Mouse (Mus musculus): ENCODE measurements around the gene Ddx31. TPM values are rescaled to one million over a fixed set of nuclear protein-coding genes. Genes with fewer than 3 reads are reported as not detected.

The Ddx31 gene
- polyA plus RNA-seq, 1 experiment from 2014 or later, result 16.2 TPM

DNA sequence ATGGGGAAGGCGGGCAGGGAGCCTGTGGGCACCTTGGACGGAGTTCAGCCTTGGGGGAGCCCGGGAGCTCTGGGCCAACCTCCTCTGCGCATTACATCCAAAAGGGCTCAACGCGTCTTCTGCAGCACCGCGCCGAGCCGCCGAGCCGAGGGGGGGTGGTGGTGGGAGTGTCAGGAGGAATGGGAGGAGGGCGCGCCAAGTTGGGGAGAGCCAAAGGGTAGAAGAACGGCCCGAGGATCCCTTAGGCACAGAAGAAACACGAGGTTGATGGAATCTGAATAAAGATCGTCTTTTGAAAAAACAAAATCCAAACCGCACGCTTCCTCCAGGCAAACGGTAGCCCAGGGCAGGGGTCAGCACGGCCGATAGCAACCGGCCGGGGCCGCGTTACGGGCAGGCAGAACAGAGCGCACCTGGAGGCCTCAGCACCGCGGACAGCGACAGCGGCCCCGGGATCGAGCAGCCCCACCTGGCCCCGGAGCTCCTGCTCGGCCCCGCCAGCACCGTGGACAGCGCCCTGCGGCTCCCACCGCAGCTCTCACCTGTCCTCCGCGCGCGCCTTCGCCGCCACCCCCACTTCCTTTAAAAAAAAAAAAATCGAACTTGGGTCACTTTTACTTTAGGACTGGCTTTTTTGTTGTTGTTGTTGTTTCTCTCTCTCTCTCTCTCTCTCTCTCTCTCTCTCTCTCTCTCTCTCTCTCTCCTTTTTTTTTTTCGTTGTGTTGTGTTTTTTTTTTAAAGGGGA is 75.7 kb downstream of the Ddx31 start:
- ATAC-seq (ENCODE audit: borderline replicate concordance, extremely low read depth, low FRiP score, low TSS enrichment), result peak; percentile 52
- Histone ChIP-seq H3K4me2 (peak overlapping the region; percentile 9; the same call in 1 of the 2 replicates), H3K27ac (no peak overlapping the region), H3K36me3 (no peaks in the 10 kb centered on the region), H3K27me3 (peaks cover 97% of the 10 kb centered on the region), H3K9ac (no peak overlapping the region), H3K9me3 (no peaks in the 10 kb centered on the region), H3K4me3 (no peak overlapping the region), H3K4me1 (peaks cover 6% of the 10 kb centered on the region; the same call in 1 of the 2 replicates)
- under 1% methylated on average over 49 of the region's 50 CpGs for WGBS

GRCm38 (mm10) chr2:28916513-28916865 is 76.3 kb downstream of the Ddx31 start, which contains the start of gene Barhl1:
TSS of gene Barhl1 (minus strand) at chr2:28916668.
- ATAC-seq (ENCODE audit: borderline replicate concordance, extremely low read depth, low FRiP score, low TSS enrichment), result no peak
- H3K27ac ChIP-seq, result no peak within 1 kb of the TSS
- H3K9ac ChIP-seq, result no peak within 1 kb of the TSS
- H3K9me3 ChIP-seq, result no peaks in the 10 kb centered on the region
- peaks cover 97% of the 10 kb centered on the region for H3K27me3 ChIP-seq
- 0 out of 2 replicates have a peak within 1 kb of the TSS, but pooled peaks have one; percentile 4 for H3K4me3 ChIP-seq
- 4% methylated on average over 18 of the region's 18 CpGs for WGBS
- H3K4me2 ChIP-seq, result peak within 1 kb of the TSS; percentile 31; the same call in 1 of the 2 replicates
- peaks cover 6% of the 10 kb centered on the region; the same call in 1 of the 2 replicates for H3K4me1 ChIP-seq
- H3K36me3 ChIP-seq, result no peaks in the 10 kb centered on the region

DNA sequence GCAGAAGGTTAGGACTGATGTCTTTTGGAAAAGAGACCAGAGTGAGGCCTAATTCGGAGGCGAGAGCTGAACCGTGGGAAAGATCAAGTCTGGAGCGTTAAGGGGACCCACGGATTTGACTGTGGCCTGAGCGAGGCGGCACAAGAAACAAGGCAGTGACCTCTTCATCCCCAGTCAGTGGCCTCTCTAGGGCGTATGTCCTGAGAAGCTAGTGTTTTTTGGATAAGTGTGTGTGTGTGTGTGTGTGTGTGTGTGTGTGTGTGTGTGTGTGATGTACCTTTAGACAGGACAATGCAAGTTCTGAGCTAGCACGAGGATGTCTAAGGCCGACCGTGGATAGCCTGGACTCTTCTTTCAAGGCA is 76.9 kb downstream of the Ddx31 start:
- H3K4me1 ChIP-seq, result peaks cover 6% of the 10 kb centered on the region; the same call in 1 of the 2 replicates
- H3K9me3 ChIP-seq, result no peaks in the 10 kb centered on the region
- H3K4me2 ChIP-seq, result peak overlapping the region; percentile 31; the same call in 1 of the 2 replicates
- ATAC-seq (ENCODE audit: borderline replicate concordance, extremely low read depth, low FRiP score, low TSS enrichment), result no peak
- H3K36me3 ChIP-seq, result no peaks in the 10 kb centered on the region
- no peak overlapping the region for H3K9ac ChIP-seq
- H3K27me3 ChIP-seq, result peaks cover 97% of the 10 kb centered on the region
- H3K4me3 ChIP-seq, result no peak overlapping the region
- WGBS, result 6% methylated on average over 11 of the region's 11 CpGs
- H3K27ac ChIP-seq, result no peak overlapping the region

DNA sequence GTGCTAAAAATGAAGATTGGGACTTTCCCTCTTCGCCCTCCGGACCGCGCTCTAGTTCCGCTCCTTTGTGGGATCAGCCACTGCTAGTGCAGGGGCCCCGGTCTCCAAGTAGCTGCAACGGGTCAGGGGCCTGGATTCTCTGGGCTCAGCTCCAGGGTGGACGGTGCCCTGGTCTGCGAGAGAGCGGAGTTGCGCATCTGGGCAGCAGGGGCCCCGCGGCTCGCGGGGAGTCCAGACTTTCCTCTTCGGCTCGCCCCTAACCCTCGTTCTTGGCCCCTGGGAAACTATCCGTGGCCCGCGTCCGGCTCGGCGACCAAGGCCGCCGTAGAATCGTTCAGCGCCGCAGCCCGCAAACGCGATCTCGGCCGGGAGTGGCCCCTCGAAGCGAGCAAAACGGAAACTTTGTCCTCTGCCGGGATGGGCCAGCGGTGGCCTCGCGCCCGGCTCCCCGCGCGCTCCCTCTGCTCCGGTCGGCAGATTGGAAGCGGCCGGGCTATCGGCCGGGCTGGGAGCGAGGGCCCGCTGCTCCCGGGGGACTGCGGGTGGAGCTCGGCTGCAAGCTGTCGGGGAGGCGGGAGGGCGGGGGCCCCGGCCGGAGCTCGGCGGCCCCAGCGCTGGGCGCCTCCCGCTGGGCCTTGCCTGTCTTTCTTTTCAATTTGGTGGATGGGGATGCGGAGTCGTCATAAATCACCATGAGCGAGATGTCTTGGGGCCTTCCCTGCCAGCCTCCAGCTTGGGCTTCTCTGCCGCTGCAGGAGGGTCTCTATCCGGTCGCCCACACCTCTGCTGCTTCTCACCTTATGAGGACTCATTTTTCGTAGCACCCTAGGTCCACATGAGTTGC is 77.5 kb downstream of the Ddx31 start:
- H3K36me3 ChIP-seq, result no peaks in the 10 kb centered on the region
- H3K4me1 ChIP-seq, result peaks cover 6% of the 10 kb centered on the region; the same call in 1 of the 2 replicates
- no peaks in the 10 kb centered on the region for H3K9me3 ChIP-seq
- H3K4me3 ChIP-seq, result peak overlapping the region; percentile 4; the same call in 1 of the 2 replicates
- no peak overlapping the region for H3K9ac ChIP-seq
- no peak for ATAC-seq (ENCODE audit: borderline replicate concordance, extremely low read depth, low FRiP score, low TSS enrichment)
- WGBS, result 2% methylated on average over 73 of the region's 73 CpGs
- peak overlapping the region; percentile 31 for H3K4me2 ChIP-seq
- H3K27me3 ChIP-seq, result peaks cover 97% of the 10 kb centered on the region
- no peak overlapping the region for H3K27ac ChIP-seq

GRCm38 (mm10) chr2:28919001-28919400 is 78.8 kb downstream of the Ddx31 start:
- WGBS, result 3% methylated on average over 4 of the region's 4 CpGs

GRCm38 (mm10) chr2:28923912-28924311 is 83.7 kb downstream of the Ddx31 start:
- H3K9me3 ChIP-seq, result no peaks in the 10 kb centered on the region
- 1% methylated on average over 4 of the region's 4 CpGs for WGBS
- H3K4me2 ChIP-seq, result no peak overlapping the region
- ATAC-seq (ENCODE audit: borderline replicate concordance, extremely low read depth, low FRiP score, low TSS enrichment), result no peak
- no peaks in the 10 kb centered on the region for H3K4me1 ChIP-seq
- no peaks in the 10 kb centered on the region for H3K36me3 ChIP-seq
- H3K9ac ChIP-seq, result no peak overlapping the region
- H3K27ac ChIP-seq, result no peak overlapping the region
- peaks cover 46% of the 10 kb centered on the region for H3K27me3 ChIP-seq
- H3K4me3 ChIP-seq, result no peak overlapping the region

More at GRCm38 (mm10) chr2:28919001-28919400, 78.8 kb downstream of the Ddx31 start:
- peaks cover 6% of the 10 kb centered on the region; the same call in 1 of the 2 replicates for H3K4me1 ChIP-seq
- no peak overlapping the region for H3K27ac ChIP-seq
- ATAC-seq (ENCODE audit: borderline replicate concordance, extremely low read depth, low FRiP score, low TSS enrichment), result no peak
- peaks cover 95% of the 10 kb centered on the region for H3K27me3 ChIP-seq
- H3K4me2 ChIP-seq, result no peak overlapping the region
- no peaks in the 10 kb centered on the region for H3K36me3 ChIP-seq
- H3K4me3 ChIP-seq, result no peak overlapping the region
- H3K9ac ChIP-seq, result no peak overlapping the region
- no peaks in the 10 kb centered on the region for H3K9me3 ChIP-seq

- H3K4me2 ChIP-seq, result no peak overlapping the region
- no peak overlapping the region for H3K27ac ChIP-seq
- no peak for ATAC-seq (ENCODE audit: borderline replicate concordance, extremely low read depth, low FRiP score, low TSS enrichment)
- 78% methylated on average over 3 of the region's 3 CpGs for WGBS
- no peaks in the 10 kb centered on the region; the same call in 1 of the 2 replicates for H3K27me3 ChIP-seq
- H3K9me3 ChIP-seq, result no peaks in the 10 kb centered on the region
- no peak overlapping the region for H3K4me3 ChIP-seq
- no peak overlapping the region for H3K9ac ChIP-seq
- H3K4me1 ChIP-seq, result no peaks in the 10 kb centered on the region
- no peaks in the 10 kb centered on the region for H3K36me3 ChIP-seq
Measured at GRCm38 (mm10) chr2:28930571-28930970, 90.4 kb downstream of the Ddx31 start.

DNA sequence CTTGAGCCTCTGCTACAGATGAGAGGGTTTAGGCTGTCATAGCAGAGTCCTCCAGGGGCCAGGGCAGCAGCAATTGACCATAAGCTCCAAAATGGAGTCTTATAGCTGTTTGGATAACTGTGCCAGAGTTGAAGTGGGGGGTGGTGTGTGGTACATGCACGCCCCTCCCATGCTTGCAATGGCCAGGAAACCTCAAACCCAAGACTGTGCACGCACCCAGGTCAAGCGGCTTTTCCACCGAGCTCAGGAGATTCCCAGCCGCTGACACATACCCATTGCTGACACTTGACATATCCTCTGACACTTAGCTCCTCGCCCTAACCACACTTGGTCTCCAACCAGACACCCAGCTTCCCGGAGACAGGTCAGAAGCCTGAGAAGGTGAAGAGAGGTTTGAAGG is 98.8 kb downstream of the Ddx31 start:
- ATAC-seq (ENCODE audit: borderline replicate concordance, extremely low read depth, low FRiP score, low TSS enrichment), result no peak
- Histone ChIP-seq H3K27me3 (no peaks in the 10 kb centered on the region; the same call in 1 of the 2 replicates), H3K27ac (no peak overlapping the region), H3K36me3 (no peaks in the 10 kb centered on the region), H3K4me2 (no peak overlapping the region), H3K9ac (no peak overlapping the region), H3K9me3 (no peaks in the 10 kb centered on the region), H3K4me1 (no peaks in the 10 kb centered on the region), H3K4me3 (no peak overlapping the region)
- 55% methylated on average over 7 of the region's 7 CpGs for WGBS

DNA sequence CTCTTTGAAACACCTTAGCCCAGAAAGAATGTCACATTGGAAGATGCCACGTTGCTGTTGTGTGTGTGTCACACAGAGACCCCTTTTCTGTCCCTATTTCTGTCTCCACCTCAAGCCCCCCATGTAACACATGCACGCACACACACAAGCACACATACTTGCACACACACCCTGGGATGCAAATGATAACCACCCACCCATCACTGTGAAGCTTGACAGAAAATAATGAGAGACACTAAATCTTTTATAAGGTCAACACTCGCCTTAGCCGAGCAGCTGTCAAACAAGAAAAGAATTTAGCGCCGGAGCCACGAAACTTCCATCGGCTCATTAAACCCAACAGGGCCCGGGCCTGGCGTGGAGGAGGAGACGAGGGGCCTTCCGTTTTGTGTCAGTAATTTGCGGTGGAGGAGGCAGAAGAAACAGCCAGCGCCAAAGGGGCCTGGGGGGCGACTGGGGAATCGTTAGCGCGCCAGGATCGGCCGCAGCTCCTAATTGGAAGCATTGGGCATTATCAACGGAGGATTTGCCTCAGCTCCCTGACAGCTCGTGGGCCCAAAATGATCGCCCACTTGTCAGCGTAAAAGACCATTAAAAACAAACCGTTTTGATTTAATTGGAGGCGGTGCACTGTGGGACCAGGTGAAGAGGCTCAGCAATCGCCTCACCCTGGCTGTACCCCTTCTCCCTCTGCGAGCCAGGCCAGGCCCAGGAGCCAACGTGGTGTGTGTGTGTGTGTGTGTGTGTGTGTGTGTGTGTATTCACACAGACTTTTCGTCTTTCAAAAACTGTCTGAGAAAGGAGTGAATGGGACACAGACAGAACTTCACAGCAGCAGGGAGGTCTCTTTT is 103.7 kb downstream of the Ddx31 start:
- H3K9ac ChIP-seq, result no peak overlapping the region
- H3K9me3 ChIP-seq, result no peaks in the 10 kb centered on the region
- no peaks in the 10 kb centered on the region for H3K4me1 ChIP-seq
- ATAC-seq (ENCODE audit: borderline replicate concordance, extremely low read depth, low FRiP score, low TSS enrichment), result no peak
- no peak overlapping the region for H3K4me3 ChIP-seq
- H3K4me2 ChIP-seq, result no peak overlapping the region
- no peaks in the 10 kb centered on the region; the same call in 1 of the 2 replicates for H3K27me3 ChIP-seq
- H3K27ac ChIP-seq, result no peak overlapping the region
- WGBS, result 53% methylated on average over 30 of the region's 30 CpGs
- no peaks in the 10 kb centered on the region for H3K36me3 ChIP-seq

- H3K27ac ChIP-seq, result no peak overlapping the region
- no peaks in the 10 kb centered on the region for H3K9me3 ChIP-seq
- ATAC-seq (ENCODE audit: borderline replicate concordance, extremely low read depth, low FRiP score, low TSS enrichment), result no peak
- no peak overlapping the region for H3K4me3 ChIP-seq
- H3K4me2 ChIP-seq, result no peak overlapping the region
- H3K27me3 ChIP-seq, result no peaks in the 10 kb centered on the region
- H3K9ac ChIP-seq, result no peak overlapping the region
- H3K4me1 ChIP-seq, result no peaks in the 10 kb centered on the region
- H3K36me3 ChIP-seq, result no peaks in the 10 kb centered on the region
- 63% methylated on average over 6 of the region's 6 CpGs for WGBS
Measured at GRCm38 (mm10) chr2:28945388-28945787, 105.2 kb downstream of the Ddx31 start.

GRCm38 (mm10) chr2:28946312-28946711 is 106.1 kb downstream of the Ddx31 start:
- no peaks in the 10 kb centered on the region for H3K4me1 ChIP-seq
- no peak overlapping the region for H3K27ac ChIP-seq
- ATAC-seq (ENCODE audit: borderline replicate concordance, extremely low read depth, low FRiP score, low TSS enrichment), result no peak
- H3K4me3 ChIP-seq, result no peak overlapping the region
- no peak overlapping the region for H3K9ac ChIP-seq
- 66% methylated on average over 3 of the region's 3 CpGs for WGBS
- no peaks in the 10 kb centered on the region for H3K9me3 ChIP-seq
- H3K36me3 ChIP-seq, result no peaks in the 10 kb centered on the region
- no peaks in the 10 kb centered on the region for H3K27me3 ChIP-seq
- no peak overlapping the region for H3K4me2 ChIP-seq

All from lung, embryonic 15.5 days (tissue).